Mouse (Mus musculus) bone marrow, adult 2 months (tissue): ENCODE results near the gene Dnajc17. TPM values are rescaled to one million over a fixed set of nuclear protein-coding genes. Genes with fewer than 3 reads are reported as not detected.
A peak's percentile ranks its signal among the peaks of the same experiment; 100 is the strongest.

Experiments used
- H3K27ac ChIP-seq: fragments of 200-500 bp; 2 replicates; pipeline ENCODE4 v1.5.1; 2012; ENCODE audit warnings: low read depth, mild to moderate bottlenecking, control low read depth, inconsistent platforms, low read length; ENCODE audit not compliant: control insufficient read depth, poor library complexity, insufficient read depth
- H3K4me1 ChIP-seq: fragments of 200-500 bp; 2 replicates; pipeline ENCODE4 v1.6.1; 2011; ENCODE audit warnings: low read length; ENCODE audit not compliant: control insufficient read depth, insufficient read depth
- H3K4me3 ChIP-seq: fragments of 200-500 bp; replicated peaks from 2 replicates; pipeline ENCODE3; 2011; ENCODE audit warnings: mild to moderate bottlenecking, low read depth, low read length, control low read depth; ENCODE audit not compliant: control insufficient read depth
- CTCF ChIP-seq: fragments of 200-500 bp; IDR thresholded peaks from 2 replicates; pipeline ENCODE4 v1.5.1; 2011; ENCODE audit warnings: low read length, control low read depth; ENCODE audit not compliant: control insufficient read depth, insufficient read depth
- POLR2A ChIP-seq: fragments of 200-500 bp; IDR thresholded peaks from 2 replicates; pipeline ENCODE4 v1.6.1; 2011; ENCODE audit warnings: low read depth, mild to moderate bottlenecking, control low read depth, low read length, borderline replicate concordance; ENCODE audit not compliant: control insufficient read depth
- WGBS: fragments of 180-500 bp; shearing (Covaris S2); methylation state at CpG from one replicate; pipeline ENCODE4 v1.1.7; 2018; 5-methylcytosine and 5-hydroxymethylcytosine counted together
- polyA plus RNA-seq: library from polyadenylated mRNA; stranded (reverse); fragments of >200 nt; gene quantifications from 2 replicates; pipeline ENCODE4 v1.2.4, GENCODE M21; 2011; ENCODE audit warnings: low replicate concordance; ENCODE audit not compliant: missing spikeins, insufficient read depth, insufficient read length

Dnajc17 gene
- polyA plus RNA-seq, 1 experiment, result 12.5 TPM

DNA sequence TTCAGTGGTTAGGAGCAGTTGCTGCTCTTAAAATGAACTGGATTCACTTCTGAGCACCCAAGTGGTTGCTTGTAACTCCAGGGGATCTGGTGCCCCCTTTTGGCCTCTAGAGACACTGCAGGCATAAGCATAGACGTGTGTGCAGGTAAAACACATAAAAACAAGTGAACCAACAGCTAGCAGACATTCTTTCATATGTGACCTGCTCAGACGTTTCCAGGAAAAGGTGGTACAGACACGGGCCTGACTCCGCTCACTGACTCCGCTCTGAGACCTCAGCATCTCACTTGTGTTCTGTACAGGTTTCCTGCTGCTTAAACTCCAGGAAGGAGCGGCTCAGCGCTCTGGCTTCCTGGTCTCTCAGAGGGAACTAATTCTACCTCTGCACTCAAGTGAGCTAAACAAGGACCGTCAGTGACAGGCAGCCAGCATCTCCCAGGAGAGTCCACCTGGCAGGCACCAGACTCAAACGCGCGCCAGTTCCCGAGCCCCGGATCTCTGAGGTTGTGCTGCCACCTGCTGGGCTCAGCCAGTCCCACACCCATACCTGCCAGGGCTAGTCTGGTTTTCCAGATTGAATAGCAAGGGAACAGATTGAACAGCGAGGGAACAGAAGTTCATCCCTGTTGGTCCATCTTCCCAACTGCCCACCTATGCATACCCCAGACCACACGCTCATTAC is 19.4 kb downstream of the Dnajc17 start:
- Histone ChIP-seq H3K4me3 (peak overlapping the region; percentile 49), H3K27ac (peak overlapping the region; percentile 1; the same call in 1 of the 2 replicates), H3K4me1 (peaks cover 1% of the 10 kb centered on the region; the same call in 1 of the 2 replicates)
- TF ChIP-seq CTCF (peak; percentile 96), POLR2A (no peak; the same call in 1 of the 2 replicates)
- WGBS, result 3% methylated on average over 15 of the region's 15 CpGs

DNA sequence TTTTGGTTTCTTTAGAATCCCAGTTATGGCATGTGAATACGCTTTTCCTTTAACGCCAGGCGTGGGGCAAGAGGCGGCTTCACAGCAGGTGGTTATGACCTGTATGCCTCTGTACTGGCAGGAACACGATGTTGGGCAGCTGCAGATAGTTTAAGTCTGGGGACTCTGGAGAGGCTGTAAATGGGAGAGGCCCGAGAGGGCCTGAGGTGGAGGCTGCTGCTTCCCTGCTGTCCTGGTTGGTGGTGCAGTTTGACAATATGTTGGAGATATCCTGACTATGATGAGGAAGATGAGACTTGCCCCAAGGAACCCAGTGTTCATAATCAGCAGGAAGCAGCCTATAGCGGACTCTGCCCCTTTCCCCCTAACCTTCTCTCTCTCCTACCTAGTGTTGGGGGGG is 25.7 kb downstream of the Dnajc17 start:
- TF ChIP-seq CTCF (no peak), POLR2A (no peak)
- no peak overlapping the region for H3K4me3 ChIP-seq
- 88% methylated on average over 7 of the region's 7 CpGs for WGBS
- H3K27ac ChIP-seq, result no peak overlapping the region
- H3K4me1 ChIP-seq, result no peaks in the 10 kb centered on the region

DNA sequence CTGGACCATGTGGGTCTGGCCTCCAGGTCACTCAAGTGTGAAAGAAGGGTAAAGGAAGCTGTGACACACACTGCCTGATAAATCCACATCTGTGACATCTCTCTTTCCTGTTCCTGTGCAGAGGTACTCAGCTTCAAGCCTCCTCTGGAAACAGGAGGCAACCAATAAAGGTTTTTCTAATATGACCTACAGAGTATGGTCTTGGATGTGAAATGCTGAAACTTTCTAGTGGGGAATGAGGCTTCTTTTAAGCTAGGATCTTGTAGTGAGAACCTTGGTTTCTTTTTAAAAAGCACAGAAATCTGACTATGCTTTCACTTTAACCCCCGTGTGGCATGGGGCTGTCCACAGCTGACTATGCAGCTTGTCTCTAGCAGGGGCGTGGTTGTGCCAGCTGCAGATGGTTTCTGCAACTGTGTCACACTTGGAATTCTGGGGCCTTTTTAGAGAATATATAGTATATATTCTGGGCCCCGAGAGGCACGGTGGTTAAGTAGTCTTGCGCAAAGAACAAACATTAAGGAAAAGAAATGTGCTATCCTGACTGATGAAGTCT is 31.1 kb downstream of the Dnajc17 start:
- Histone ChIP-seq H3K4me3 (no peak overlapping the region), H3K27ac (no peak overlapping the region), H3K4me1 (no peaks in the 10 kb centered on the region)
- TF ChIP-seq POLR2A, result no peak
- WGBS, result 67% methylated on average over 5 of the region's 5 CpGs

GRCm38 (mm10) chr2:119176761-119177160 is 31.8 kb downstream of the Dnajc17 start:
- no peak overlapping the region for H3K27ac ChIP-seq
- 79% methylated on average over 3 of the region's 3 CpGs for WGBS
- peaks cover 2% of the 10 kb centered on the region; the same call in 1 of the 2 replicates for H3K4me1 ChIP-seq
- no peak overlapping the region for H3K4me3 ChIP-seq
- TF ChIP-seq CTCF (no peak), POLR2A (no peak)

DNA sequence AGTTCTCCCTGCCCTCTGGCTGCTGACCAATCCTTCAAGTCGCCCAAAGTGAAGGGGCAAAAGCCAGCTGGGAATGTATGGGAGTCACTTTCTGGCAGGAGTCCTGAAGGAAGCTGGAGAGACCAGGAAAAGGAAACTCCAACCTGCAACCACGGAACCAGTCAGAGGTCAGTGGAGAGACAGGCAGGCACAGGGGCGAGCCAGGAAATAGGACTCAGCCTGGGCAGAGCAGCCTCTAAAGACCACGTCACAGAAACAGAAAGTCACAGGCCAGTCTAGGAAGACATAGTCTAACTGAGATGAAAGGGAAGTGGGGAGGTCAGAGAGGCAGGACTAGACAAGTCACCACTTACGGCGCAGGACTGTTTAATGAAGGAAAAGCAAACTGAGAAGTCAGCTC is 33.0 kb downstream of the Dnajc17 start:
- Histone ChIP-seq H3K4me1 (peaks cover 4% of the 10 kb centered on the region; the same call in 1 of the 2 replicates), H3K4me3 (no peak overlapping the region), H3K27ac (no peak overlapping the region)
- 70% methylated on average over 6 of the region's 6 CpGs for WGBS
- TF ChIP-seq POLR2A, result no peak
- TF ChIP-seq CTCF, result no peak

- H3K4me3 ChIP-seq, result no peak overlapping the region
- WGBS, result 91% methylated on average over 14 of the region's 14 CpGs
- TF ChIP-seq POLR2A (no peak), CTCF (no peak)
- peaks cover 4% of the 10 kb centered on the region; the same call in 1 of the 2 replicates for H3K4me1 ChIP-seq
- H3K27ac ChIP-seq, result no peak overlapping the region; the same call in 1 of the 2 replicates
Observed at GRCm38 (mm10) chr2:119174866-119175265, 33.7 kb downstream of the Dnajc17 start.

DNA sequence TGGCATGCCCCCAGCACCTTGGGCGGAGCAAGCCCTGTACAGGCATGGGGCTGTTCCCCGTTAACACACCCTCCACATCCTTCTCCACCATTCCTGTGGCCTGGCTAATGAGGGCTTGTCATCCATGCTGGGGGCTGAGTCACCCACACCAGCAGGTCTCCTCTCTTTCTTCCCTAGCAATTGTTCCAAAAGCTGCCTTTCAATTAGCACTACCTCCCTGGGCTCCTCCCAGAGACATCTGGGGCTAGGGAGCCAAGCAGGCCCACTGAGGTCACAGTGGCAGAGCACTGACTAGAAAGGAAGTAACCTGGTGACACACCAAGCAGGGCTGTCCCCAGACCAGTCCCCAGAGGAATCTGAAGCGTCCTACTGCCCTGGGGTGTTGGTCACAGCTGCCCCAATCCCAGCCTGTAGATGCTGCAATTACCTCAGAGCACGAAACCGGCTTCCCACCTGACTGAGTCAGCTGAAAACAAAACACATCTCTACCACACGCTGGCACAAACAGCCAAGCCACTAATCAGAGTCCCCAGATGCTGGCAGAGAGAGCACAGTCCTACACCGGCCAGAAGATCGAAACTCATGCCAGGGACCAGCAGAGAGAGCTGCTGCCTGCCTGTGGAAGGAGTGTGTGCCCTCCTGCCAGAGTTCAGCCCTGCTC is 34.5 kb downstream of the Dnajc17 start, which contains the start of gene Gm14137:
TSS of gene Gm14137 (plus strand) at position 519 of the 661 bp plus-strand sequence.
- 60% methylated on average over 8 of the region's 8 CpGs for WGBS
- Histone ChIP-seq H3K4me1 (peaks cover 4% of the 10 kb centered on the region; the same call in 1 of the 2 replicates), H3K27ac (no peak within 1 kb of the TSS; the same call in 1 of the 2 replicates), H3K4me3 (no peak within 1 kb of the TSS)
- TF ChIP-seq CTCF (no peak), POLR2A (no peak)
